Mouse (Mus musculus) thymus, postnatal 4 days (tissue): ENCODE results near the gene Mpv17.

Source experiments
- DNase-seq: peaks from one replicate; pipeline ENCODE4 v3.0.0; 2021

Mpv17 gene

GRCm38 (mm10) chr5:31181183-31181770 lies 27.2 kb upstream of the Mpv17 start:
- DNase-seq, result no peak

- DNase-seq, result peak; percentile 98
Measured at GRCm38 (mm10) chr5:31179766-31180630, 25.9 kb upstream of the Mpv17 start, which contains the start of the genes Gm29609 and Gtf3c2. Gm29609 (minus strand) TSS chr5:31179911. Gtf3c2 (minus strand) TSS chr5:31180144.

- DNase-seq, result no peak
Measured at GRCm38 (mm10) chr5:31179301-31179765, 25.3 kb upstream of the Mpv17 start.

- DNase-seq, result no peak
Measured at GRCm38 (mm10) chr5:31168630-31169029, 14.6 kb upstream of the Mpv17 start.

- no peak for DNase-seq
Measured at GRCm38 (mm10) chr5:31164878-31165277, 10.8 kb upstream of the Mpv17 start.

- DNase-seq, result no peak
Measured at GRCm38 (mm10) chr5:31162462-31162861, 8.4 kb upstream of the Mpv17 start.

GRCm38 (mm10) chr5:31153516-31154151 lies 417 bp downstream of the Mpv17 start:
- no peak for DNase-seq

- DNase-seq, result no peak
Measured at GRCm38 (mm10) chr5:31151746-31152145, 2.3 kb downstream of the Mpv17 start.

- no peak for DNase-seq
Measured at GRCm38 (mm10) chr5:31149781-31150180, 4.3 kb downstream of the Mpv17 start.

GRCm38 (mm10) chr5:31138968-31139425 lies 15.1 kb downstream of the Mpv17 start:
- no peak for DNase-seq

GRCm38 (mm10) chr5:31138241-31138967 lies 15.6 kb downstream of the Mpv17 start, which contains the start of gene Ucn:
Ucn (minus strand) TSS chr5:31138829.
- no peak for DNase-seq

- no peak for DNase-seq
Measured at GRCm38 (mm10) chr5:31137658-31138057, 16.4 kb downstream of the Mpv17 start.

- no peak for DNase-seq
Measured at GRCm38 (mm10) chr5:31136730-31137424, 17.2 kb downstream of the Mpv17 start.

GRCm38 (mm10) chr5:31126050-31126449 lies 28.0 kb downstream of the Mpv17 start:
- DNase-seq, result peak; percentile 25

GRCm38 (mm10) chr5:31123481-31123880 lies 30.6 kb downstream of the Mpv17 start:
- DNase-seq, result no peak

GRCm38 (mm10) chr5:31121111-31121510 lies 32.9 kb downstream of the Mpv17 start:
- no peak for DNase-seq

GRCm38 (mm10) chr5:31116912-31117311 lies 37.1 kb downstream of the Mpv17 start:
- DNase-seq, result no peak

- no peak for DNase-seq
Measured at GRCm38 (mm10) chr5:31116354-31116753, 37.7 kb downstream of the Mpv17 start, which contains the start of gene Trim54. Trim54 (plus strand) TSS chr5:31116712.

- no peak for DNase-seq
Measured at GRCm38 (mm10) chr5:31110781-31111180, 43.3 kb downstream of the Mpv17 start.

- DNase-seq, result no peak
Measured at GRCm38 (mm10) chr5:31108000-31108490, 46.0 kb downstream of the Mpv17 start, which contains the start of gene Slc30a3. Slc30a3 (minus strand) TSS chr5:31108237.

- DNase-seq, result no peak
Measured at GRCm38 (mm10) chr5:31105814-31106335, 48.2 kb downstream of the Mpv17 start, which contains the start of gene Dnajc5g. Dnajc5g (plus strand) TSS chr5:31106285.
